Mouse (Mus musculus) lung, embryonic 14.5 days (tissue): ENCODE results near the gene Gucy2e. TPM values are rescaled to one million over a fixed set of nuclear protein-coding genes. Genes with fewer than 3 reads are reported as not detected.

Source experiments
- ATAC-seq: fragments of 200-750 bp; cut with Nextera tagmentation; 2 replicates; pipeline ENCODE4 v1.8.0; 2017; ENCODE audit warnings: mild to moderate bottlenecking, moderate TSS enrichment, moderate library complexity; ENCODE audit not compliant: insufficient read depth
- DNase-seq: peaks from one replicate; pipeline ENCODE4 v3.0.0-alpha.2; 2015
- H3K27ac ChIP-seq: fragments of 300-500 bp; sonication (generic); 2 replicates; pipeline ENCODE4 v1.5.1; 2014; ENCODE audit warnings: low read depth, mild to moderate bottlenecking, moderate library complexity
- H3K27me3 ChIP-seq: fragments of 300-500 bp; sonication (generic); 2 replicates; pipeline ENCODE4 v1.6.1; 2014; ENCODE audit warnings: low read length, control low read depth; ENCODE audit not compliant: insufficient read depth
- H3K36me3 ChIP-seq: fragments of 300-500 bp; sonication (generic); 2 replicates; pipeline ENCODE4 v1.6.1; 2014; ENCODE audit warnings: control low read depth; ENCODE audit not compliant: insufficient read depth
- H3K4me1 ChIP-seq: fragments of 300-500 bp; sonication (generic); 2 replicates; pipeline ENCODE4 v1.6.1; 2014; ENCODE audit warnings: antibody characterized with exemption, control low read depth; ENCODE audit not compliant: insufficient read depth
- H3K4me2 ChIP-seq: fragments of 300-500 bp; sonication (generic); 2 replicates; pipeline ENCODE4 v1.6.1; 2014; ENCODE audit warnings: mild to moderate bottlenecking
- H3K4me3 ChIP-seq: fragments of 300-500 bp; sonication (generic); 2 replicates; pipeline ENCODE4 v1.5.1; 2014; ENCODE audit warnings: low read depth, low read length
- H3K9ac ChIP-seq: fragments of 300-500 bp; sonication (generic); 2 replicates; pipeline ENCODE4 v1.6.1; 2014
- H3K9me3 ChIP-seq: fragments of 300-500 bp; sonication (generic); 2 replicates; pipeline ENCODE4 v1.6.1; 2016; ENCODE audit warnings: low read depth, low read length, control low read depth
- CTCF ChIP-seq: IDR thresholded peaks from 2 replicates; pipeline ENCODE4 v1.5.1; 2016; ENCODE audit warnings: antibody characterized with exemption, low read depth
- WGBS: fragments of 180-500 bp; shearing (Covaris S2); extraction: QIAGEN DNeasy Blood & Tissue Kit; methylation state at CpG from one replicate; pipeline ENCODE4 v1.1.7; 2014; 5-methylcytosine and 5-hydroxymethylcytosine counted together
- polyA plus RNA-seq: library from polyadenylated mRNA; unstranded; fragments of >200 nt; fragmentation: Nextera tagmentation; extraction: Ambion mirVana; gene quantifications from 2 replicates; pipeline ENCODE4 v1.2.1, GENCODE M21; 2014

The Gucy2e gene
- polyA plus RNA-seq, 1 experiment from 2014 or later: not detected

- ATAC-seq (no peak), DNase-seq (no peak)
- Histone ChIP-seq H3K36me3 (no peaks in the 10 kb centered on the region), H3K9me3 (no peaks in the 10 kb centered on the region), H3K4me3 (no peak overlapping the region), H3K27ac (no peak overlapping the region), H3K9ac (no peak overlapping the region), H3K4me1 (no peaks in the 10 kb centered on the region), H3K4me2 (no peak overlapping the region), H3K27me3 (no peaks in the 10 kb centered on the region)
- WGBS: 82% methylated on average over 5 of the region's 5 CpGs
- TF ChIP-seq CTCF: no peak
Measured at GRCm38 (mm10) chr11:69254808-69255207, 18.0 kb upstream of the Gucy2e start.

- H3K36me3 ChIP-seq: no peaks in the 10 kb centered on the region
- ATAC-seq (no peak), DNase-seq (peak; percentile 60)
- H3K9ac ChIP-seq: no peak overlapping the region
- no peaks in the 10 kb centered on the region for H3K27me3 ChIP-seq
- no peaks in the 10 kb centered on the region for H3K4me1 ChIP-seq
- WGBS: 24% methylated on average over 9 of the region's 9 CpGs
- H3K4me2 ChIP-seq: peak overlapping the region; percentile 36
- TF ChIP-seq CTCF: no peak
- no peak overlapping the region for H3K4me3 ChIP-seq
- no peak overlapping the region for H3K27ac ChIP-seq
- no peaks in the 10 kb centered on the region for H3K9me3 ChIP-seq
Measured at GRCm38 (mm10) chr11:69253131-69253530, 16.3 kb upstream of the Gucy2e start.

GRCm38 (mm10) chr11:69251953-69252352 is 15.1 kb upstream of the Gucy2e start:
- H3K27me3 ChIP-seq: no peaks in the 10 kb centered on the region
- ATAC-seq (no peak), DNase-seq (no peak)
- WGBS: 76% methylated on average over 7 of the region's 7 CpGs
- no peak for TF ChIP-seq CTCF
- no peak overlapping the region for H3K4me2 ChIP-seq
- no peaks in the 10 kb centered on the region for H3K36me3 ChIP-seq
- no peak overlapping the region for H3K4me3 ChIP-seq
- H3K9ac ChIP-seq: no peak overlapping the region
- no peaks in the 10 kb centered on the region for H3K4me1 ChIP-seq
- no peak overlapping the region for H3K27ac ChIP-seq
- no peaks in the 10 kb centered on the region for H3K9me3 ChIP-seq

- H3K27me3 ChIP-seq: no peaks in the 10 kb centered on the region
- WGBS: 56% methylated on average over 14 of the region's 14 CpGs
- H3K4me3 ChIP-seq: no peak overlapping the region
- H3K4me1 ChIP-seq: no peaks in the 10 kb centered on the region
- ATAC-seq (no peak), DNase-seq (peak; percentile 57)
- no peaks in the 10 kb centered on the region for H3K36me3 ChIP-seq
- no peaks in the 10 kb centered on the region for H3K9me3 ChIP-seq
- H3K27ac ChIP-seq: no peak overlapping the region
- no peak overlapping the region for H3K9ac ChIP-seq
- no peak overlapping the region for H3K4me2 ChIP-seq
- TF ChIP-seq CTCF: peak; percentile 54
Measured at GRCm38 (mm10) chr11:69251135-69251842, 14.5 kb upstream of the Gucy2e start.

GRCm38 (mm10) chr11:69250106-69250505 is 13.3 kb upstream of the Gucy2e start:
- no peak for TF ChIP-seq CTCF
- DNase-seq (no peak), ATAC-seq (no peak)
- Histone ChIP-seq H3K9me3 (no peaks in the 10 kb centered on the region), H3K9ac (no peak overlapping the region), H3K27me3 (no peaks in the 10 kb centered on the region), H3K36me3 (no peaks in the 10 kb centered on the region), H3K4me1 (no peaks in the 10 kb centered on the region), H3K4me3 (no peak overlapping the region), H3K27ac (no peak overlapping the region), H3K4me2 (no peak overlapping the region)
- WGBS: 75% methylated on average over 5 of the region's 5 CpGs

GRCm38 (mm10) chr11:69249131-69249530 is 12.3 kb upstream of the Gucy2e start:
- 75% methylated on average over 3 of the region's 3 CpGs for WGBS
- H3K27ac ChIP-seq: no peak overlapping the region
- TF ChIP-seq CTCF: no peak

GRCm38 (mm10) chr11:69245643-69246042 is 8.8 kb upstream of the Gucy2e start:
- Histone ChIP-seq H3K4me1 (no peaks in the 10 kb centered on the region), H3K4me3 (no peak overlapping the region), H3K9me3 (no peaks in the 10 kb centered on the region), H3K36me3 (no peaks in the 10 kb centered on the region), H3K27me3 (no peaks in the 10 kb centered on the region), H3K4me2 (peak overlapping the region; percentile 27; the same call in 1 of the 2 replicates), H3K9ac (no peak overlapping the region), H3K27ac (peak overlapping the region; percentile 9; the same call in 1 of the 2 replicates)
- 16% methylated on average over 2 of the region's 2 CpGs for WGBS
- DNase-seq (peak; percentile 42), ATAC-seq (no peak)
- TF ChIP-seq CTCF: no peak

More at GRCm38 (mm10) chr11:69249131-69249530, 12.3 kb upstream of the Gucy2e start:
- no peaks in the 10 kb centered on the region for H3K27me3 ChIP-seq
- no peak overlapping the region for H3K4me3 ChIP-seq
- ATAC-seq (no peak), DNase-seq (no peak)
- no peaks in the 10 kb centered on the region for H3K9me3 ChIP-seq
- H3K4me1 ChIP-seq: no peaks in the 10 kb centered on the region
- H3K9ac ChIP-seq: no peak overlapping the region
- no peaks in the 10 kb centered on the region for H3K36me3 ChIP-seq
- no peak overlapping the region for H3K4me2 ChIP-seq
